Mouse (Mus musculus) liver, embryonic 14.5 days (tissue): ENCODE measurements at regions not wholly inside any gene's neighbourhood (a gene's known extent, or its start where the extent isn't known, plus 50 kb on each side); places are given as distances from the start of the nearest gene placed in this dataset.

Source experiments
- CTCF ChIP-seq: IDR thresholded peaks from 2 replicates; pipeline ENCODE4 v1.5.1; 2016; ENCODE audit warnings: antibody characterized with exemption, low read depth, control low read depth
- EP300 ChIP-seq: IDR thresholded peaks from 2 replicates; pipeline ENCODE4 v1.6.1; 2016; ENCODE audit warnings: antibody characterized with exemption, low read depth

DNA sequence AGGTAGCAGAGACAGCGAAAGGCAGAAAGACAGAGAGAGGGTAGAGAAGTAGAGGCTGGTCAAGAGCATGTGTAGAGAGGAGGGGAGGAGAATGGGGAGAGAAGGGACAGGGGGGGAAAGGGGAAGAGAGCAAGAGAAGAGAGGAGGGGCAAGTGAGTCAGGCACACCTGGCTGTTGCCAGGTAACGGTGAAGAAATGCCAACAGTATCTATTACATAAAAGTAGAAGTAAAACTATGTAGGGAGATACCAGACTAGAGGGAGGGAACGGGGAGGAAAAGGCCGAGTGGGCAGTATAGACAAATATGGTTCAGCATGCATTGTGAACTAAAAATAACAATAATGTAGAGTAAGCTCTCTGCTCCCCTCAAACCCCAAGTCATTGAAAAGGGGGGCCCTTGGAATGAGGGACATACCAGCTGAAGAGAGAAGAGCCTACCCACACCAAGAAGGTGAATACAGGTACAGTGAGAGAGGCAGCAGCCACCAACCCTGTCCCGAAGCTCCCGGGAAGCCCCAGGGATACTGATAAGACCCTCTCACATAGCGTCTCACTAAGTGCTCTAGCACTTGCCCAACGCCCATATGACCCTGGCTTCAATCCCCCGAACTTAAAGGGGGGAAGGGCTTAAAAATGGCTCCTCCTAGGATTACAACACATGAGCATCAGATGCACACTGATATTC is 56.0 kb upstream of the Hs6st1 start:
- TF ChIP-seq CTCF = no peak
- TF ChIP-seq EP300 = no peak
